Mouse (Mus musculus) liver, embryonic 12.5 days (tissue): ENCODE data around the gene Rpl3. TPM values are rescaled to one million over a fixed set of nuclear protein-coding genes. Genes with fewer than 3 reads are reported as not detected.

Experiments used
- ATAC-seq: fragments of 200-750 bp; cut with Nextera tagmentation; 2 replicates; pipeline ENCODE4 v1.8.0; 2017; ENCODE audit warnings: moderate number of reproducible peaks, mild to moderate bottlenecking, moderate library complexity
- H3K27ac ChIP-seq: fragments of 300-500 bp; sonication (generic); 2 replicates; pipeline ENCODE4 v1.5.1; 2016; ENCODE audit warnings: mild to moderate bottlenecking
- H3K27me3 ChIP-seq: fragments of 300-500 bp; sonication (generic); replicated peaks from 2 replicates; pipeline ENCODE4 v1.6.1; 2016; ENCODE audit warnings: mild to moderate bottlenecking, moderate library complexity
- H3K36me3 ChIP-seq: fragments of 300-500 bp; sonication (generic); 2 replicates; pipeline ENCODE4 v1.6.1; 2016; ENCODE audit warnings: mild to moderate bottlenecking, moderate library complexity
- H3K4me1 ChIP-seq: fragments of 300-500 bp; sonication (generic); 2 replicates; pipeline ENCODE4 v1.6.1; 2016
- H3K4me2 ChIP-seq: fragments of 300-500 bp; sonication (generic); 2 replicates; pipeline ENCODE4 v1.6.1; 2016; ENCODE audit warnings: mild to moderate bottlenecking, moderate library complexity
- H3K4me3 ChIP-seq: fragments of 300-500 bp; sonication (generic); 2 replicates; pipeline ENCODE4 v1.5.1; 2016; ENCODE audit warnings: mild to moderate bottlenecking, moderate library complexity
- H3K9ac ChIP-seq: fragments of 300-500 bp; sonication (generic); 2 replicates; pipeline ENCODE4 v1.6.1; 2016; ENCODE audit warnings: mild to moderate bottlenecking, moderate library complexity
- H3K9me3 ChIP-seq: fragments of 300-500 bp; sonication (generic); replicated peaks from 2 replicates; pipeline ENCODE4 v1.6.1; 2016; ENCODE audit warnings: mild to moderate bottlenecking, moderate library complexity
- WGBS: fragments of 180-500 bp; shearing (Covaris S2); methylation state at CpG from one replicate; pipeline ENCODE4 v1.1.7; 2016; ENCODE audit not compliant: insufficient replicate concordance; 5-methylcytosine and 5-hydroxymethylcytosine counted together
- polyA plus RNA-seq: library from polyadenylated mRNA; unstranded; fragments of >200 nt; fragmentation: Nextera tagmentation; extraction: Ambion mirVana; gene quantifications from 2 replicates; pipeline ENCODE4 v1.2.1, GENCODE M21; 2016

Gene Rpl3
- polyA plus RNA-seq, 1 experiment from 2014 or later: 924 TPM

DNA sequence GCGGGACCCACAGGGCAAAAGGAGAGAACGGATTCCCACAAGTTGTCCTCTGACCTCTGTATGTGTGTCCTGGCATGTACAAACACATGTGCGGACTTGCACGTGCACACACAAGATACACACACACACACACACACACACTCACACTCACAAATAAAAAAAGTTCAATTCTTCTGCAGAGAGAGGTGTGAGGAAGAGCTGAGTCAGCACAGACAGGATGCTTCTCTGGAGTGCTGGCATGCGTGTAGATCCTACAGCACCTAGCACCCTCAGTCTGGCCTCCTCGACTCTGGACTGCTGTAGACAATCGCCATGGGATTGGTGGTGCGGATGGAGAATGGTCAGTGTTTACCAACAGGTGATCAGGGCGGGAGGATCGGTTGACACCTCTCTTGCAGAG lies 47.4 kb downstream of the Rpl3 start:
- Histone ChIP-seq H3K4me3 (no peak overlapping the region), H3K27me3 (peaks cover 20% of the 10 kb centered on the region), H3K4me1 (peaks cover 22% of the 10 kb centered on the region), H3K9me3 (peaks cover 5% of the 10 kb centered on the region; the same call in 1 of the 2 replicates), H3K36me3 (no peaks in the 10 kb centered on the region), H3K27ac (no peak overlapping the region), H3K4me2 (no peak overlapping the region), H3K9ac (no peak overlapping the region)
- WGBS: 70% methylated on average over 10 of the region's 10 CpGs
- no peak for ATAC-seq

DNA sequence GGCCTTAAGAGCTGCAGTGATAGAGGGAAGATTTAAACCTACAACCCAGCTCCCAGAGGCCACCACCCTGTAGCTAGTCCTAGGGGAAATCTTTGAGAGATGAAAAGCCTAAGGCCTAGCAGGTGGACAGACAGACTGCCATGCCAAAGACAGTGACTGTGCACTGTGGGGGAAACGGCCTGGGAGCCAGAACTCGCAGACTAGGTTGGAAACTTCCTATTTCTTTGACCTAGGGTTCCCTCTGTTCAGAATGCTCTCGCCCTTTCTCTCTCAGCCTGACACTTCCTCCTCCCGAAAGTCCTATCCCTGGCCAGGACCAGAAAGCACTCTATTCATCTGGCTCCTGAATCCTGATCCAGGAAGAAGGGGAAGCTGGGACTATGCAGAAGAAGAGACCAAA lies 49.5 kb downstream of the Rpl3 start:
- H3K27ac ChIP-seq: no peak overlapping the region
- no peak overlapping the region for H3K9ac ChIP-seq
- H3K9me3 ChIP-seq: peaks cover 5% of the 10 kb centered on the region; the same call in 1 of the 2 replicates
- H3K4me2 ChIP-seq: no peak overlapping the region
- no peak overlapping the region for H3K4me3 ChIP-seq
- ATAC-seq: no peak
- WGBS: 36% methylated on average over 4 of the region's 4 CpGs
- peaks cover 12% of the 10 kb centered on the region; the same call in 1 of the 2 replicates for H3K27me3 ChIP-seq
- H3K36me3 ChIP-seq: no peaks in the 10 kb centered on the region
- peaks cover 1% of the 10 kb centered on the region; the same call in 1 of the 2 replicates for H3K4me1 ChIP-seq

DNA sequence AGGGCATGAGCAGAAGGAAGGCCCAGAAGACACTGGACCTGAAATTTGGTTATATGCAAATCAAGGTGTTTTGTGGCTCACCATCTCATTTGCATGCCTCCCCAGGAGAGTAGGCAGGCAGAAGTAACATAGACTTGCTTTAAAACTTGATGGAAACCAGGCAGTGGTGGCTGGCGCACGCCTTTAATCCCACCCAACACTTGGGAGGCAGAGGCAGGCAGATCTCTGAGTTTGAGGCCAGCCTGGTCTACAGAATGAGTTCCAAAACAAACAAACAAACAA lies 53.6 kb downstream of the Rpl3 start:
- Histone ChIP-seq H3K9ac (no peak overlapping the region), H3K27ac (no peak overlapping the region), H3K4me1 (no peaks in the 10 kb centered on the region), H3K4me2 (no peak overlapping the region), H3K9me3 (no peaks in the 10 kb centered on the region), H3K27me3 (0 out of 2 replicates have a peak, but pooled peaks cover 6% of the 10 kb centered on the region), H3K4me3 (no peak overlapping the region), H3K36me3 (no peaks in the 10 kb centered on the region)
- no peak for ATAC-seq
- WGBS: 87% methylated on average over 2 of the region's 2 CpGs

DNA sequence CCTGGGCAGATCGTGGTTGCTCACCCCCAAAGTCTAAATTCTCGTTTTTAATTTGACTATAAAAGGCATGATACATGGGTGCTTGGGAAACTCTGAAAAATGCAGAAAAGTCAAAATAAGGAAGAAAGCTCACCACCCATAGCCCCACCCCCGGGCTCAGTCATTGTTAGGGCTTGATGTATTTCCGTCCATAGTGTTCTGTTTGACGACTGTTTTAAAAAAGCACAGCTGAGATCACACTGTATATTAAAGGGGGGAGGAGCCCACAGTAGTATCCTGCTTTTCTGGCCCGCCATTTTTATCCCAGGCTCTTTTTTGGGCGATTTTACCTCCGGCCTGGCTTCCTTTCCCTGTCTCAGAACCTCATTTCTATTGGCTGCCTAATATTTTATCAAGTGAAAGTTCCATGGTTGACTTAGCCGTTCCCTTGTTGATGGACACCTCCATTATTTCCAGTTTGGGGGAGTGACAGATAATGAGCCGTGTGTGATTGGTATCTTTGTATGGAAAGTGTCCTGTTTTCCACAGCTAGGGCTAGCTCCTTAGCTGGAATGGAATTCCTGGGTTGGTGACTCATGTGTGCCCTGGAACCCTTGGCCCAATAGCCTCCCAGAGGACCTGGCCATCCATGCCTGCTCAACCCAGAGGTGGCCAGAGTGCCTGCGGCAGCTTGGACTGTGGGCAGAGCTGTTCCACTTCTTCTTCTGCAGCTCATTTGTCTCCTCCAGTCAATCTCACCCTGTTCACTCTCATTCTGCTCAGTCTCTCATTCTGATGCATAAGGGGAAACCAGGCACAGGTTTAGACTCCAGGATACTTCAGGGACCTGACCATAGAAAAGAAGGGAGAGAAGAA lies 54.2 kb downstream of the Rpl3 start:
- no peak overlapping the region for H3K4me2 ChIP-seq
- H3K27me3 ChIP-seq: 0 out of 2 replicates have a peak, but pooled peaks cover 6% of the 10 kb centered on the region
- H3K9me3 ChIP-seq: no peaks in the 10 kb centered on the region
- no peaks in the 10 kb centered on the region for H3K36me3 ChIP-seq
- H3K27ac ChIP-seq: no peak overlapping the region
- 62% methylated on average over 11 of the region's 11 CpGs for WGBS
- no peaks in the 10 kb centered on the region for H3K4me1 ChIP-seq
- H3K9ac ChIP-seq: no peak overlapping the region
- H3K4me3 ChIP-seq: no peak overlapping the region
- ATAC-seq: no peak

DNA sequence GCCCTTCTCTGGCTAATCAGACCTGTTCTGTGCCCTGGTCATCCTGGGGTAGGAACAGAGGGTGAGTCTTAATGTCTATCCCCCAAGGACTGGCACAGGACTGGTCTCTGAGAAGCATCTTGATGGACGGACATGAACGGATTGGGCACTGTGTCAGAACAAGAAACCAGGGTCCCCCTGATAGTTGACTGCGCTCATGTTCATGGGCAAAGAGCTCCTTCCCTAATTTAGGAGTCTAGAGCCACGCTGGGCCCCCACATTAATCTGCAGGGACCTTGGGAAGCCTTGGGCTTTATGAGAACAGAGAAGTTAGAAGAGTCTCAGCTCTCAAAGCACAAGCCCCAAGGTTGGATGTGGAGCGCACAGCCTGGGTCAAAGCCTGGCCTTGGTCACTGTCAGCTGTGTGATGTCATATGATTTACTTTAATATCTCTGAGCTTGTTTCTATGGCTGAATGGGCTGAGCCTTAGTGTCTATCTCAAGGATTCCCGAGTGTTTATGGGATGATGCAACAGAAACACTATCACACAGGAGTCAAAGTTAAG lies 56.3 kb downstream of the Rpl3 start:
- no peak for ATAC-seq
- Histone ChIP-seq H3K4me3 (no peak overlapping the region), H3K4me1 (no peaks in the 10 kb centered on the region), H3K27me3 (0 out of 2 replicates have a peak, but pooled peaks cover 2% of the 10 kb centered on the region), H3K27ac (no peak overlapping the region), H3K9ac (no peak overlapping the region), H3K36me3 (no peaks in the 10 kb centered on the region), H3K4me2 (no peak overlapping the region), H3K9me3 (no peaks in the 10 kb centered on the region)
- WGBS: 69% methylated on average over 6 of the region's 6 CpGs

DNA sequence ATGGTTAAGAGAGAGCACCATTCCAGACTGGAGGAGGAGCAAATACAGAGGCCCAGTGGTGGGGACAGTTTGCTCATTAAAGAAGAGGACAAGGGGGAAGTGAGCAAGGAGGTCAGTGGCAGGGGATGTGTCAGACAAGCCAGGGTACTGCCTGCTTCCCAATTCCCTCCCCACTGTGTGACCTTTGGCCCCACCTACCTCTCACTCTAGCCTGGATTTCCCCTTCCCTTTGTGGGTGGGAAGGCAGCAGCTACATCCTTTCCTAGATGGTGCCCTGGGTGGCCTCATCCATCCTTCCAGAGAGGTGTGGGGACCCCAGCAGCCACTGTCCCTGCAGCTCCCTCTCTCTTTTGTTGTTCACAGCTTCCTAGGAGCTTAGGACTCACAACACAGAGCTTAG lies 56.8 kb downstream of the Rpl3 start:
- 0 out of 2 replicates have a peak, but pooled peaks cover 2% of the 10 kb centered on the region for H3K27me3 ChIP-seq
- no peaks in the 10 kb centered on the region for H3K4me1 ChIP-seq
- H3K4me2 ChIP-seq: no peak overlapping the region
- H3K27ac ChIP-seq: no peak overlapping the region
- H3K36me3 ChIP-seq: no peaks in the 10 kb centered on the region
- H3K4me3 ChIP-seq: no peak overlapping the region
- no peak for ATAC-seq
- H3K9me3 ChIP-seq: no peaks in the 10 kb centered on the region
- no peak overlapping the region for H3K9ac ChIP-seq

DNA sequence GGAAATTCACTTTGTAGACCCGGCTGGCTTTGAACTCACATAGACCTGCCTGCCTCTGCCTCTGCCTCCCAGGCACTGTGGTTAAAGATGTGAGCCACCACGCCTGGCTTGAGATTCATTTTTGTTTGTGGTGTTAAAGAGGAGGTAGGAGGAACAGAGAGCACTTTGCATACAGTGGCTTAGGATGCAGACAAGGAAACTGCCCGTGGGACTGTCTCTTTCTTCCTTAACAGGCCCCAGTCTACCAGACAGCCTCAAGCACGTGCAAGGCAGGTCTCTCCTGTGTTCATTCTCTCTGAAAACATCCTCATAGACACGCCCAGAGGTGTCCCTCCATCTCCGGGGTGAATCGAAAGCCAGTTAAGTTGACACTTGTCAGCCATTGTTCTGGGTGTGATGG lies 57.3 kb downstream of the Rpl3 start:
- Histone ChIP-seq H3K36me3 (no peaks in the 10 kb centered on the region), H3K27me3 (0 out of 2 replicates have a peak, but pooled peaks cover 2% of the 10 kb centered on the region), H3K9me3 (no peaks in the 10 kb centered on the region), H3K4me3 (no peak overlapping the region), H3K4me2 (no peak overlapping the region), H3K27ac (no peak overlapping the region), H3K9ac (no peak overlapping the region), H3K4me1 (no peaks in the 10 kb centered on the region)
- no peak for ATAC-seq
- 53% methylated on average over 7 of the region's 7 CpGs for WGBS

DNA sequence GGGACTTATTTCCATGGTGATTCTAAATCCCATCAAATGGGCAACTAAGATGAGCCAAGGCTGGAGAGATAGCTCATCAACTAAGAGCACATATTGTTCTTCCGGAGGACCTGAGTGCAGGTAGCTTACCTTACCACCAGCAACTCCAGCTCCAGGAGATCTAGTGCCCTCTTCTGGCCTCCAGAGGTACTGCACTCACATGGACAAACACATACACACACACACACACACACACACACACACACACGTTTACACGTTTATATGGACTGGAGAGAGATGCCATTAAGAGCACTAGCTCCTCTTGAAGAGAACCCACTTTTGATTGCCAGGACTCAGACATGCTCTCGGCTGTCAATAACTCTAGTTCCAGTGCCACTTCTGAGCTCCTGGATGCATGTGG lies 60.5 kb downstream of the Rpl3 start:
- H3K36me3 ChIP-seq: no peaks in the 10 kb centered on the region
- H3K9me3 ChIP-seq: no peaks in the 10 kb centered on the region
- peaks cover 3% of the 10 kb centered on the region; the same call in 1 of the 2 replicates for H3K27me3 ChIP-seq
- no peak overlapping the region for H3K9ac ChIP-seq
- no peak overlapping the region for H3K4me2 ChIP-seq
- H3K27ac ChIP-seq: no peak overlapping the region
- no peak overlapping the region for H3K4me3 ChIP-seq
- ATAC-seq: no peak
- no peaks in the 10 kb centered on the region for H3K4me1 ChIP-seq
- WGBS: 60% methylated on average over 4 of the region's 4 CpGs

DNA sequence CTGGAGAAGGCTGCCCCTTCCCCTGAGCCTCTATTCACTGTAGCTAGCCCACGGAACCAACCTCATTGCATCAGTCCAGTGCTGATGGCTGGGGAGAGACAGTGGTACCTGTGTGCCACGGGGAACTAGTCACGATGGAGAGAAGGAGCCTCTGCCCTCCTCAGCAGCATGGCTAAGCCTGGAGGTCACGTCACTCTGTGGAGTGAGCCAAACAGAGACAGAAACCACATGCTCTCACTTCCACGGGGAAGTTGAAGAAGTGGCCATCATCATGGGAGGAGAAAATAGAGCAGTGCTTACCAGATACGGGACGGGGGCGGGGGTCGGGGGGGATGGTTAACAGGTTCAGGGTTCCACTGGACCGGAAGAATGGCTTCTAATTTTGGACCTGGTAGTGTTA lies 61.3 kb downstream of the Rpl3 start:
- peaks cover 3% of the 10 kb centered on the region; the same call in 1 of the 2 replicates for H3K27me3 ChIP-seq
- H3K4me3 ChIP-seq: no peak overlapping the region
- no peak overlapping the region for H3K4me2 ChIP-seq
- WGBS: 61% methylated on average over 10 of the region's 10 CpGs
- no peak for ATAC-seq
- no peak overlapping the region for H3K27ac ChIP-seq
- H3K9me3 ChIP-seq: no peaks in the 10 kb centered on the region
- no peak overlapping the region for H3K9ac ChIP-seq
- H3K4me1 ChIP-seq: no peaks in the 10 kb centered on the region
- H3K36me3 ChIP-seq: no peaks in the 10 kb centered on the region

DNA sequence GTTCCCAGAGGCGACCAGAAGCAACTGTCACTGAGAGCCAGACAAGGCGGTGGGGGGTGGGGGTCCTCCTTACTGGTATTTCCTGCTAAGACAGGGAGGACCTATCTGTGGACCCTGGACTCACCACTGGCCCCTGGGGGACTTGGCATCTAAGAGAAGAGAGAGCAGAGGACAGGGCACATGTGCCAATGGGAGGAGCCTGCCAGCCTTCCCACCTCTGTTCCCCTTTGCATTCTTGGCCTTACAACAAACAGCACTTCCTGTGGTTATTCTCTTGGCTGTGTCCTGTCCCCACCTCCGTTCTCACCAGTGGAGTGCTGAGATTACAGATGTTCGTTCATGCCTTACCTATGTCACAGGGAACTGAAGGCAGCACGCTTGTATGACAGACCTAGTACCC lies 62.8 kb downstream of the Rpl3 start:
- 43% methylated on average over 5 of the region's 5 CpGs for WGBS
- Histone ChIP-seq H3K27me3 (peaks cover 3% of the 10 kb centered on the region; the same call in 1 of the 2 replicates), H3K4me2 (no peak overlapping the region), H3K4me3 (no peak overlapping the region), H3K4me1 (peaks cover 7% of the 10 kb centered on the region; the same call in 1 of the 2 replicates), H3K9me3 (no peaks in the 10 kb centered on the region), H3K27ac (no peak overlapping the region), H3K36me3 (no peaks in the 10 kb centered on the region), H3K9ac (no peak overlapping the region)
- ATAC-seq: no peak
